Comparison of ENCODE assay signal across 7 mouse cellular contexts in the genomic region with DNA sequence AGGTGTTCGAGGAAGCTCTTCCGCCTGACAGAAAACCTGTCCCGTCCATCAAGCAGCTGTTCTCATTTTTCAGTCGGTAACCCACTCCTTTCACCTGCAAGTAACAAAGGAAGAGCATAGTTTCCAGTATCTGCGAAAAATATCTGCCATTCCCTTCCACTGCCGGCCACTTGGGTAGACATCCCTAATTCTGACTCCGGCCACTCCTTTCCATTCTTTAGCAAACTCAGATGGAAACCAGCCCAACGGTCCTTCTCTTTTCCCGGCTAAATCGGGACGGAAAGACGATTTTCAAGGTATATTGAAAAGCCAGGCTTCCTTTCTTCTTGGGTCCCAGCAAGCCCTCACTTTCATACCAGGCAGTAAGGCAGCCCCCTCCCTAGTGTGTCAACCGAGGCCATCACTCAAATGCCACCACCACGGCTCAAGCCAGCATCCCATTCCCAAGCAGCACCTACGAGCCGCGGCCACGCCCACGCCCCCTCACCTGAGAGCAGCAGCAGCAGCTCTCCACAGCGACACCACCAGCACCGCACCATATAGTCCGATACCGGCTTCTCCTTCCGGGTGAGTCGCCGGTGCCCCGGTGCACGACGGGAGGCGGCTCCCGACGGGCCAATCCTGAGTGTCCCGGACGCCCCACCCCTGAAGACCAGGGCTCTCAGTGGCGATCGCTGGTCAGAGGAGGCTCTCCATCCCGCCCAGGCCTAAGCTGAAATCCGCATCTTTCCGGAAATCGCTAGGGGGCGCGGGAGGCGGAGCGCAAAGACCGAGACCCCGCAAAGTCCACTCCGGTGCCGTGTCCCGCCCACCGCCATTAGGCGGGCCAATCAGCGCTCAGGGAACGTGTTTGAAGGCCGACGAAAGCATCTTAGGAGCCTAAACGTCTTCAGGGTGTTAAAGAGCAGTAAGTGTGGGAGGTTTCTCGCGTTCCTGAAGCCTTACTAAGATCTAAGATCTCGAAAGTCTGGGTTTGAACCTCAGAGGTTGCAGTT. TPM values are rescaled to one million over a fixed set of nuclear protein-coding genes. Genes with fewer than 3 reads are reported as not detected.
DNase-seq lines count a peak whose midpoint lies in the region; ATAC-seq lines count a peak whose summit lies in the region.

Snx11 (minus strand) TSS at position 592 of the 995 bp plus-strand sequence.

- H3K36me3 ChIP-seq in embryonic facial prominence, embryonic 12.5 days: peaks cover 11% of the 10 kb centered on the region; the same call in 1 of the 2 replicates
- H3K36me3 ChIP-seq in limb, embryonic 11.5 days (ENCODE audit: control insufficient read depth, insufficient read depth, low read length): peaks cover 3% of the 10 kb centered on the region; the same call in 1 of the 2 replicates
- peaks cover 18% of the 10 kb centered on the region for H3K36me3 ChIP-seq in midbrain, embryonic 14.5 days (ENCODE audit: control insufficient read depth, insufficient read depth, low read length)

- no peaks in the 10 kb centered on the region for H3K9me3 ChIP-seq in embryonic facial prominence, embryonic 12.5 days
- no peaks in the 10 kb centered on the region for H3K9me3 ChIP-seq in limb, embryonic 11.5 days (ENCODE audit: control insufficient read depth, low read length)
- no peaks in the 10 kb centered on the region for H3K9me3 ChIP-seq in midbrain, embryonic 14.5 days (ENCODE audit: control insufficient read depth, low read length)

- peak within 1 kb of the TSS; percentile 69 for H3K27ac ChIP-seq in embryonic facial prominence, embryonic 12.5 days
- H3K27ac ChIP-seq in limb, embryonic 11.5 days (replicated peaks; ENCODE audit: low read depth, low read length): no peak within 1 kb of the TSS
- H3K27ac ChIP-seq in midbrain, embryonic 14.5 days (replicated peaks; ENCODE audit: low read depth, low read length): peak within 1 kb of the TSS; percentile 64

- peak within 1 kb of the TSS; percentile 68 for H3K4me3 ChIP-seq in embryonic facial prominence, embryonic 12.5 days
- peak within 1 kb of the TSS; percentile 65 for H3K4me3 ChIP-seq in limb, embryonic 11.5 days (ENCODE audit: low read depth, low read length)
- peak within 1 kb of the TSS; percentile 53 for H3K4me3 ChIP-seq in midbrain, embryonic 14.5 days (replicated peaks; ENCODE audit: low read depth, low read length)

- H3K4me2 ChIP-seq in embryonic facial prominence, embryonic 12.5 days (replicated peaks): peak within 1 kb of the TSS; percentile 75
- peak within 1 kb of the TSS; percentile 74 for H3K4me2 ChIP-seq in limb, embryonic 11.5 days (ENCODE audit: low read depth, severe bottlenecking)
- peak within 1 kb of the TSS; percentile 82 for H3K4me2 ChIP-seq in midbrain, embryonic 14.5 days (ENCODE audit: low read length)

- peak; percentile 99 for DNase-seq in adrenal gland, postnatal 25 days
- peak; percentile 100 for DNase-seq in heart, adult 11 months
- peak; percentile 99 for DNase-seq in kidney, adult 18-20 months
- DNase-seq in limb, embryonic 11.5 days (ENCODE audit: low spot score): peak; percentile 100
- DNase-seq in midbrain, embryonic 14.5 days: peak; percentile 98
- DNase-seq in spleen, adult 18-20 months: peak; percentile 99

- H3K4me1 ChIP-seq in embryonic facial prominence, embryonic 12.5 days: peaks cover 8% of the 10 kb centered on the region
- H3K4me1 ChIP-seq in limb, embryonic 11.5 days (ENCODE audit: control insufficient read depth, insufficient read depth, low read length): peaks cover 5% of the 10 kb centered on the region; the same call in 1 of the 2 replicates
- H3K4me1 ChIP-seq in midbrain, embryonic 14.5 days (ENCODE audit: control insufficient read depth, insufficient read depth, low read length): peaks cover 8% of the 10 kb centered on the region

- peak; percentile 99 for ATAC-seq in embryonic facial prominence, embryonic 12.5 days (ENCODE audit: insufficient number of reproducible peaks, insufficient read depth, low FRiP score, low TSS enrichment)
- ATAC-seq in limb, embryonic 11.5 days (ENCODE audit: insufficient number of reproducible peaks, low FRiP score, low TSS enrichment, low read depth): peak; percentile 98
- peak; percentile 98 for ATAC-seq in midbrain, embryonic 14.5 days (ENCODE audit: low FRiP score, low TSS enrichment)

- H3K27me3 ChIP-seq in embryonic facial prominence, embryonic 12.5 days: no peaks in the 10 kb centered on the region
- no peaks in the 10 kb centered on the region for H3K27me3 ChIP-seq in limb, embryonic 11.5 days (ENCODE audit: control insufficient read depth, insufficient read depth, low read length)
- no peaks in the 10 kb centered on the region for H3K27me3 ChIP-seq in midbrain, embryonic 14.5 days (ENCODE audit: control insufficient read depth, insufficient read depth, low read length)

- WGBS in embryonic facial prominence, embryonic 12.5 days: 1% methylated on average over 59 of the region's 59 CpGs
- 2% methylated on average over 59 of the region's 59 CpGs for WGBS in limb, embryonic 11.5 days
- 1% methylated on average over 59 of the region's 59 CpGs for WGBS in midbrain, embryonic 14.5 days

- peak within 1 kb of the TSS; percentile 55 for H3K9ac ChIP-seq in embryonic facial prominence, embryonic 12.5 days
- H3K9ac ChIP-seq in limb, embryonic 11.5 days (ENCODE audit: low read length): peak within 1 kb of the TSS; percentile 43
- peak within 1 kb of the TSS; percentile 57 for H3K9ac ChIP-seq in midbrain, embryonic 14.5 days (replicated peaks; ENCODE audit: low read length)

RNA-seq across cellular contexts. Expression of gene Snx11, which starts in this region (rescaled TPM):
- 32.1 and 34.6 TPM in 2 replicates for total RNA-seq in adrenal gland, postnatal 25 days (2021)
- 27.6 and 28.5 TPM in 2 replicates for polyA plus RNA-seq in embryonic facial prominence, embryonic 12.5 days (2016; fragmentation: Nextera tagmentation; extraction: Ambion mirVana)
- polyA plus RNA-seq in limb, embryonic 11.5 days (2014; fragmentation: Nextera tagmentation; extraction: Ambion mirVana): 10.3 and 11.3 TPM in 2 replicates
- 25.8 and 29.6 TPM in 2 replicates for polyA plus RNA-seq in midbrain, embryonic 14.5 days (2014; fragmentation: Nextera tagmentation; extraction: Ambion mirVana)
